Mouse (Mus musculus): ENCODE data around the gene Clk2. TPM values are rescaled to one million over a fixed set of nuclear protein-coding genes. Genes with fewer than 3 reads are reported as not detected.

Gene Clk2
- polyA plus RNA-seq, 1 experiment = 72.2 TPM

- H3K27me3 ChIP-seq (ENCODE audit: control insufficient read depth, insufficient read depth, low read length) = no peaks in the 10 kb centered on the region
- H3K4me1 ChIP-seq (ENCODE audit: control insufficient read depth, insufficient read depth, insufficient read length) = peaks cover 4% of the 10 kb centered on the region; the same call in 1 of the 2 replicates
- 23% methylated on average over 13 of the region's 13 CpGs for WGBS
- peak; percentile 79 to 82 for DNase-seq (ENCODE audit: low read depth in 1 of 2, low spot score in 2 of 2)
- TF ChIP-seq CTCF (IDR thresholded peaks at IDR 0.05; ENCODE audit: extremely low read depth, insufficient read depth, insufficient read length, insufficient replicate concordance) (no peak), POLR2A (IDR thresholded peaks at IDR 0.05; ENCODE audit: low read depth, low read length) (no peak)
- H3K36me3 ChIP-seq (ENCODE audit: control insufficient read depth, insufficient read depth, low read length) = peaks cover 21% of the 10 kb centered on the region
- no peak within 1 kb of the TSS for H3K27ac ChIP-seq (ENCODE audit: insufficient read depth, low read length)
- peak within 1 kb of the TSS; percentile 72 for H3K4me3 ChIP-seq (ENCODE audit: extremely low read depth, insufficient read depth, insufficient read length)
Observed at GRCm38 (mm10) chr3:89202253-89203141, 37.9 kb downstream of the Clk2 start, which contains the start of gene Gba. Gene Gba (plus strand): TSS chr3:89202928.

- Histone ChIP-seq H3K4me3 (ENCODE audit: extremely low read depth, insufficient read depth, insufficient read length) (peak overlapping the region; percentile 72), H3K27me3 (ENCODE audit: control insufficient read depth, insufficient read depth, low read length) (no peaks in the 10 kb centered on the region), H3K27ac (ENCODE audit: insufficient read depth, low read length) (no peak overlapping the region), H3K4me1 (ENCODE audit: control insufficient read depth, insufficient read depth, insufficient read length) (peaks cover 4% of the 10 kb centered on the region; the same call in 1 of the 2 replicates), H3K36me3 (ENCODE audit: control insufficient read depth, insufficient read depth, low read length) (peaks cover 26% of the 10 kb centered on the region)
- no peak for DNase-seq (ENCODE audit: low read depth in 1 of 2, low spot score in 2 of 2)
- no peak for TF ChIP-seq CTCF (IDR thresholded peaks at IDR 0.05; ENCODE audit: extremely low read depth, insufficient read depth, insufficient read length, insufficient replicate concordance)
- TF ChIP-seq POLR2A (IDR thresholded peaks at IDR 0.05; ENCODE audit: low read depth, low read length) = no peak
- WGBS = 26% methylated on average over 5 of the region's 5 CpGs
Observed at GRCm38 (mm10) chr3:89203142-89203514, 38.5 kb downstream of the Clk2 start.

GRCm38 (mm10) chr3:89206079-89206478, 41.5 kb downstream of the Clk2 start:
- no peak for DNase-seq (ENCODE audit: low read depth in 1 of 2, low spot score in 2 of 2)
- Histone ChIP-seq H3K4me1 (ENCODE audit: control insufficient read depth, insufficient read depth, insufficient read length) (peaks cover 4% of the 10 kb centered on the region; the same call in 1 of the 2 replicates), H3K27ac (ENCODE audit: insufficient read depth, low read length) (no peak overlapping the region), H3K27me3 (ENCODE audit: control insufficient read depth, insufficient read depth, low read length) (no peaks in the 10 kb centered on the region), H3K36me3 (ENCODE audit: control insufficient read depth, insufficient read depth, low read length) (peaks cover 39% of the 10 kb centered on the region), H3K4me3 (ENCODE audit: extremely low read depth, insufficient read depth, insufficient read length) (no peak overlapping the region)
- WGBS = 91% methylated on average over 7 of the region's 7 CpGs
- TF ChIP-seq CTCF (IDR thresholded peaks at IDR 0.05; ENCODE audit: extremely low read depth, insufficient read depth, insufficient read length, insufficient replicate concordance) (no peak), POLR2A (IDR thresholded peaks at IDR 0.05; ENCODE audit: low read depth, low read length) (no peak)

GRCm38 (mm10) chr3:89206695-89207094, 42.1 kb downstream of the Clk2 start:
- whole genome bisulfite sequencing = 86% methylated on average over 2 of the region's 2 CpGs
- H3K36me3 ChIP-seq (ENCODE audit: control insufficient read depth, insufficient read depth, low read length) = peaks cover 39% of the 10 kb centered on the region
- no peak for DNase-seq (ENCODE audit: low read depth in 1 of 2, low spot score in 2 of 2)

GRCm38 (mm10) chr3:89208075-89208657, 43.6 kb downstream of the Clk2 start:
- no peak for DNase-seq (ENCODE audit: low read depth in 1 of 2, low spot score in 2 of 2)
- WGBS = 76% methylated on average over 13 of the region's 13 CpGs
- H3K36me3 ChIP-seq (ENCODE audit: control insufficient read depth, insufficient read depth, low read length) = peaks cover 39% of the 10 kb centered on the region
- no peak overlapping the region for H3K27ac ChIP-seq (ENCODE audit: insufficient read depth, low read length)
- TF ChIP-seq CTCF (IDR thresholded peaks at IDR 0.05; ENCODE audit: extremely low read depth, insufficient read depth, insufficient read length, insufficient replicate concordance) (no peak), POLR2A (IDR thresholded peaks at IDR 0.05; ENCODE audit: low read depth, low read length) (no peak)
- peaks cover 3% of the 10 kb centered on the region; the same call in 1 of the 2 replicates for H3K4me1 ChIP-seq (ENCODE audit: control insufficient read depth, insufficient read depth, insufficient read length)
- H3K4me3 ChIP-seq (ENCODE audit: extremely low read depth, insufficient read depth, insufficient read length) = no peak overlapping the region
- H3K27me3 ChIP-seq (ENCODE audit: control insufficient read depth, insufficient read depth, low read length) = no peaks in the 10 kb centered on the region

More at GRCm38 (mm10) chr3:89206695-89207094, 42.1 kb downstream of the Clk2 start:
- Histone ChIP-seq H3K4me1 (ENCODE audit: control insufficient read depth, insufficient read depth, insufficient read length) (peaks cover 4% of the 10 kb centered on the region; the same call in 1 of the 2 replicates), H3K27ac (ENCODE audit: insufficient read depth, low read length) (no peak overlapping the region), H3K27me3 (ENCODE audit: control insufficient read depth, insufficient read depth, low read length) (no peaks in the 10 kb centered on the region), H3K4me3 (ENCODE audit: extremely low read depth, insufficient read depth, insufficient read length) (no peak overlapping the region)
- TF ChIP-seq POLR2A (IDR thresholded peaks at IDR 0.05; ENCODE audit: low read depth, low read length) (no peak), CTCF (IDR thresholded peaks at IDR 0.05; ENCODE audit: extremely low read depth, insufficient read depth, insufficient read length, insufficient replicate concordance) (no peak)

- Histone ChIP-seq H3K27me3 (ENCODE audit: control insufficient read depth, insufficient read depth, low read length) (no peaks in the 10 kb centered on the region), H3K27ac (ENCODE audit: insufficient read depth, low read length) (no peak overlapping the region), H3K4me1 (ENCODE audit: control insufficient read depth, insufficient read depth, insufficient read length) (no peaks in the 10 kb centered on the region), H3K4me3 (ENCODE audit: extremely low read depth, insufficient read depth, insufficient read length) (no peak overlapping the region), H3K36me3 (ENCODE audit: control insufficient read depth, insufficient read depth, low read length) (peaks cover 39% of the 10 kb centered on the region)
- no peak for DNase-seq (ENCODE audit: low read depth in 1 of 2, low spot score in 2 of 2)
- no peak for TF ChIP-seq CTCF (IDR thresholded peaks at IDR 0.05; ENCODE audit: extremely low read depth, insufficient read depth, insufficient read length, insufficient replicate concordance)
- no peak for TF ChIP-seq POLR2A (IDR thresholded peaks at IDR 0.05; ENCODE audit: low read depth, low read length)
- 92% methylated on average over 6 of the region's 6 CpGs for WGBS
Observed at GRCm38 (mm10) chr3:89208736-89209135, 44.1 kb downstream of the Clk2 start.
